Mouse (Mus musculus): ENCODE measurements at regions not wholly inside any gene's neighbourhood (a gene's known extent, or its start where the extent isn't known, plus 50 kb on each side); places are given as distances from the start of the nearest gene placed in this dataset.

- intact Hi-C loops (cut with DNase I) = no loop called here
Observed at GRCm38 (mm10) chr8:49631286-49631685, 787.5 kb upstream of the Tenm3 start.

- intact Hi-C loops (cut with DNase I) = no loop called here
Observed at GRCm38 (mm10) chr8:49627966-49628495, 784.3 kb upstream of the Tenm3 start.

- intact Hi-C loops (cut with DNase I) = no loop called here
Observed at GRCm38 (mm10) chr8:49595501-49595900, 751.8 kb upstream of the Tenm3 start.

GRCm38 (mm10) chr8:49567423-49567822 is 723.7 kb upstream of the Tenm3 start:
- intact Hi-C loops (cut with DNase I) = no loop called here

- intact Hi-C loops (cut with DNase I) = no loop called here
Observed at GRCm38 (mm10) chr8:49563499-49564279, 719.9 kb upstream of the Tenm3 start.

GRCm38 (mm10) chr8:49562976-49563375 is 719.2 kb upstream of the Tenm3 start:
- intact Hi-C loops (cut with DNase I) = no loop called here

GRCm38 (mm10) chr8:49555724-49556457 is 712.1 kb upstream of the Tenm3 start:
- intact Hi-C loops (cut with DNase I) = no loop called here

- intact Hi-C loops (cut with DNase I) = no loop called here
Observed at GRCm38 (mm10) chr8:49553175-49553574, 709.4 kb upstream of the Tenm3 start.

GRCm38 (mm10) chr8:49543321-49543720 is 699.6 kb upstream of the Tenm3 start:
- intact Hi-C loops (cut with DNase I) = no loop called here

- intact Hi-C loops (cut with DNase I) = no loop called here
Observed at GRCm38 (mm10) chr8:49541337-49541736, 697.6 kb upstream of the Tenm3 start.

- intact Hi-C loops (cut with DNase I) = no loop called here
Observed at GRCm38 (mm10) chr8:49533412-49534351, 689.9 kb upstream of the Tenm3 start.

GRCm38 (mm10) chr8:49529294-49529693 is 685.5 kb upstream of the Tenm3 start:
- intact Hi-C loops (cut with DNase I) = no loop called here

- intact Hi-C loops (cut with DNase I) = no loop called here
Observed at GRCm38 (mm10) chr8:49492906-49493305, 649.2 kb upstream of the Tenm3 start.

- intact Hi-C loops (cut with DNase I) = no loop called here
Observed at GRCm38 (mm10) chr8:49485284-49485683, 641.5 kb upstream of the Tenm3 start.

- intact Hi-C loops (cut with DNase I) = no loop called here
Observed at GRCm38 (mm10) chr8:49481476-49481992, 637.8 kb upstream of the Tenm3 start.

GRCm38 (mm10) chr8:49465911-49466518 is 622.3 kb upstream of the Tenm3 start:
- intact Hi-C loops (cut with DNase I) = no loop called here

- intact Hi-C loops (cut with DNase I) = no loop called here
Observed at GRCm38 (mm10) chr8:49465070-49465469, 621.3 kb upstream of the Tenm3 start.

GRCm38 (mm10) chr8:49462602-49463001 is 618.9 kb upstream of the Tenm3 start:
- intact Hi-C loops (cut with DNase I) = no loop called here

GRCm38 (mm10) chr8:49461724-49462473 is 618.1 kb upstream of the Tenm3 start:
- intact Hi-C loops (cut with DNase I) = no loop called here

- intact Hi-C loops (cut with DNase I) = no loop called here
Observed at GRCm38 (mm10) chr8:49445444-49445843, 601.7 kb upstream of the Tenm3 start.

Data from adrenal gland (tissue).